Mouse (Mus musculus) c-Kit-positive CD71-positive TER-119-positive erythroid progenitor cells, embryonic 14.5 days (primary cell): ENCODE measurements around the gene Il27.
A peak's percentile ranks its signal among the peaks of the same experiment; 100 is the strongest.
"Not testable (repeated sequence)": the region's sequence is repeated elsewhere in the genome, so short reads cannot be mapped to it uniquely, and the experiment has no call there.

Experiments
- DNase-seq: peaks from one replicate; pipeline ENCODE4 v3.0.0-alpha.2; 2013; ENCODE audit warnings: low spot score

Il27 gene

GRCm38 (mm10) chr7:126594862-126595561 is at the start of gene Il27:
Il27 (minus strand) TSS chr7:126594941.
- DNase-seq: no peak

GRCm38 (mm10) chr7:126644345-126644744 is 49.6 kb upstream of the Il27 start:
- no peak for DNase-seq

- not testable (repeated sequence) for DNase-seq
These were observed 48.5 kb upstream of the Il27 start for GRCm38 (mm10) chr7:126643244-126643617.

GRCm38 (mm10) chr7:126642545-126643243 is 48.0 kb upstream of the Il27 start:
- no peak for DNase-seq

- DNase-seq: peak; percentile 54
These were observed 42.2 kb upstream of the Il27 start for GRCm38 (mm10) chr7:126636733-126637520.

- DNase-seq: no peak
These were observed 40.6 kb upstream of the Il27 start for GRCm38 (mm10) chr7:126635375-126635774.

GRCm38 (mm10) chr7:126632478-126632877 is 37.7 kb upstream of the Il27 start:
- no peak for DNase-seq

- no peak for DNase-seq
These were observed 36.2 kb upstream of the Il27 start, which contains the start of gene Nupr1 for GRCm38 (mm10) chr7:126630824-126631518. Nupr1 (minus strand) TSS chr7:126630861.

GRCm38 (mm10) chr7:126629915-126630314 is 35.2 kb upstream of the Il27 start:
- no peak for DNase-seq

- no peak for DNase-seq
These were observed 33.4 kb upstream of the Il27 start for GRCm38 (mm10) chr7:126628111-126628510.

GRCm38 (mm10) chr7:126625807-126626600 is 31.3 kb upstream of the Il27 start:
- DNase-seq: no peak

GRCm38 (mm10) chr7:126625369-126625768 is 30.6 kb upstream of the Il27 start:
- peak; percentile 66 for DNase-seq

GRCm38 (mm10) chr7:126624774-126625173 is 30.0 kb upstream of the Il27 start:
- no peak for DNase-seq

GRCm38 (mm10) chr7:126623381-126623780 is 28.6 kb upstream of the Il27 start:
- DNase-seq: no peak

GRCm38 (mm10) chr7:126621452-126622359 is 27.0 kb upstream of the Il27 start:
- peak; percentile 32 for DNase-seq

GRCm38 (mm10) chr7:126619559-126620275 is 25.0 kb upstream of the Il27 start:
- no peak for DNase-seq

- DNase-seq: no peak
These were observed 22.0 kb upstream of the Il27 start for GRCm38 (mm10) chr7:126616707-126617106.

- DNase-seq: no peak
These were observed 18.0 kb upstream of the Il27 start for GRCm38 (mm10) chr7:126612736-126613135.

GRCm38 (mm10) chr7:126607796-126608195 is 13.1 kb upstream of the Il27 start:
- no peak for DNase-seq

GRCm38 (mm10) chr7:126607064-126607463 is 12.3 kb upstream of the Il27 start:
- no peak for DNase-seq
